Mouse (Mus musculus) splenic B cell, adult 2 months (primary cell): ENCODE measurements around the gene B4galt5.
"Not testable (repeated sequence)": the region's sequence is repeated elsewhere in the genome, so short reads cannot be mapped to it uniquely, and the experiment has no call there.

ENCODE experiments used
- DNase-seq: peaks from one replicate; pipeline ENCODE4 v3.0.0-alpha.2; 2011; ENCODE audit warnings: low read depth, low spot score
- H3K27me3 ChIP-seq: 2 replicates; pipeline ENCODE4 v1.6.1; 2012; ENCODE audit warnings: mild to moderate bottlenecking, low read length, moderate library complexity, mixed read lengths; ENCODE audit not compliant: control insufficient read depth, poor library complexity, insufficient read depth, severe bottlenecking
- H3K36me3 ChIP-seq: 2 replicates; pipeline ENCODE4 v1.6.1; 2012; ENCODE audit warnings: mild to moderate bottlenecking, low read length, moderate library complexity, mixed read lengths; ENCODE audit not compliant: control insufficient read depth, poor library complexity, insufficient read depth, severe bottlenecking

B4galt5 gene

GRCm38 (mm10) chr2:167348376-167349282 lies at the start of gene B4galt5:
TSS of gene B4galt5 (minus strand) at chr2:167349183.
- no peak for DNase-seq
- no peaks in the 10 kb centered on the region for H3K27me3 ChIP-seq
- H3K36me3 ChIP-seq = no peaks in the 10 kb centered on the region; the same call in 1 of the 2 replicates

GRCm38 (mm10) chr2:167396420-167396819 lies 47.4 kb upstream of the B4galt5 start:
- not testable (repeated sequence) for H3K27me3 ChIP-seq, DNase-seq

GRCm38 (mm10) chr2:167394426-167394825 lies 45.4 kb upstream of the B4galt5 start:
- Histone ChIP-seq H3K27me3 (no peaks in the 10 kb centered on the region), H3K36me3 (no peaks in the 10 kb centered on the region)
- no peak for DNase-seq

More at GRCm38 (mm10) chr2:167396420-167396819, 47.4 kb upstream of the B4galt5 start:
- not testable (repeated sequence) for H3K36me3 ChIP-seq

- DNase-seq = no peak
- Histone ChIP-seq H3K36me3 (no peaks in the 10 kb centered on the region), H3K27me3 (no peaks in the 10 kb centered on the region)
Observed at GRCm38 (mm10) chr2:167386998-167387397, 38.0 kb upstream of the B4galt5 start.

- H3K36me3 ChIP-seq = no peaks in the 10 kb centered on the region
- H3K27me3 ChIP-seq = no peaks in the 10 kb centered on the region
- no peak for DNase-seq
Observed at GRCm38 (mm10) chr2:167386456-167386855, 37.5 kb upstream of the B4galt5 start.

GRCm38 (mm10) chr2:167383666-167384083 lies 34.7 kb upstream of the B4galt5 start:
- DNase-seq = peak; percentile 85
- H3K27me3 ChIP-seq = no peaks in the 10 kb centered on the region
- H3K36me3 ChIP-seq = no peaks in the 10 kb centered on the region

GRCm38 (mm10) chr2:167382389-167382788 lies 33.4 kb upstream of the B4galt5 start:
- DNase-seq = no peak
- Histone ChIP-seq H3K36me3 (no peaks in the 10 kb centered on the region), H3K27me3 (no peaks in the 10 kb centered on the region)

- H3K36me3 ChIP-seq = no peaks in the 10 kb centered on the region
- H3K27me3 ChIP-seq = no peaks in the 10 kb centered on the region
- peak; percentile 93 for DNase-seq
Observed at GRCm38 (mm10) chr2:167381596-167381995, 32.6 kb upstream of the B4galt5 start.

- no peaks in the 10 kb centered on the region for H3K27me3 ChIP-seq
- DNase-seq = no peak
- no peaks in the 10 kb centered on the region for H3K36me3 ChIP-seq
Observed at GRCm38 (mm10) chr2:167380615-167381285, 31.8 kb upstream of the B4galt5 start.

GRCm38 (mm10) chr2:167378972-167379371 lies 30.0 kb upstream of the B4galt5 start:
- Histone ChIP-seq H3K27me3 (no peaks in the 10 kb centered on the region), H3K36me3 (no peaks in the 10 kb centered on the region)
- no peak for DNase-seq

- DNase-seq = no peak
- H3K36me3 ChIP-seq = no peaks in the 10 kb centered on the region
- no peaks in the 10 kb centered on the region for H3K27me3 ChIP-seq
Observed at GRCm38 (mm10) chr2:167377697-167378096, 28.7 kb upstream of the B4galt5 start.

- Histone ChIP-seq H3K36me3 (no peaks in the 10 kb centered on the region), H3K27me3 (no peaks in the 10 kb centered on the region)
- peak; percentile 46 for DNase-seq
Observed at GRCm38 (mm10) chr2:167376160-167376564, 27.2 kb upstream of the B4galt5 start.

- no peak for DNase-seq
- H3K36me3 ChIP-seq = no peaks in the 10 kb centered on the region
- no peaks in the 10 kb centered on the region for H3K27me3 ChIP-seq
Observed at GRCm38 (mm10) chr2:167375688-167376087, 26.7 kb upstream of the B4galt5 start.

GRCm38 (mm10) chr2:167375135-167375534 lies 26.2 kb upstream of the B4galt5 start:
- no peaks in the 10 kb centered on the region for H3K27me3 ChIP-seq
- peak; percentile 91 for DNase-seq

GRCm38 (mm10) chr2:167374191-167374805 lies 25.3 kb upstream of the B4galt5 start:
- no peaks in the 10 kb centered on the region for H3K27me3 ChIP-seq
- no peaks in the 10 kb centered on the region for H3K36me3 ChIP-seq
- DNase-seq = no peak

More at GRCm38 (mm10) chr2:167375135-167375534, 26.2 kb upstream of the B4galt5 start:
- H3K36me3 ChIP-seq = no peaks in the 10 kb centered on the region
